ENCODE assay signal across 9 mouse cellular contexts in genomic region chr12:86905203-86905602, GRCm38 (mm10). TPM values are rescaled to one million over a fixed set of nuclear protein-coding genes. Genes with fewer than 3 reads are reported as not detected.
DNase-seq lines count a peak whose midpoint lies in the region; ATAC-seq and TF ChIP-seq lines count a peak whose summit lies in the region.
"Had no signal": no experiment of that assay in that cellular context is flagged by ENCODE, and none has a peak within 500 bp of the region (broad histone marks: within the 10 kb centered on the region; RNA-seq: fewer than 3 reads in every experiment).

No protein-coding gene starts in this region.

- H3K9me3 ChIP-seq in intestine, postnatal 0 days (ENCODE audit: control insufficient read depth): no peaks in the 10 kb centered on the region
- H3K9me3 ChIP-seq in intestine, embryonic 16.5 days (ENCODE audit: control insufficient read depth, low read length): no peaks in the 10 kb centered on the region
- H3K9me3 ChIP-seq in ES-Bruce4 (replicated peaks; ENCODE audit: control insufficient read depth, insufficient read depth, low read length, poor library complexity, severe bottlenecking): no peaks in the 10 kb centered on the region
- H3K9me3 ChIP-seq: embryonic facial prominence, embryonic 15.5 days had no signal

- no peaks in the 10 kb centered on the region for H3K27me3 ChIP-seq in intestine, postnatal 0 days (replicated peaks; ENCODE audit: control insufficient read depth, insufficient read depth, low read length)
- H3K27me3 ChIP-seq in intestine, embryonic 16.5 days (replicated peaks; ENCODE audit: control insufficient read depth, insufficient read depth, low read length): no peaks in the 10 kb centered on the region
- H3K27me3 ChIP-seq in ES-Bruce4 (ENCODE audit: control insufficient read depth, insufficient read depth, low read length, poor library complexity, severe bottlenecking): no peaks in the 10 kb centered on the region
- H3K27me3 ChIP-seq: embryonic facial prominence, embryonic 15.5 days had no signal

- H3K4me2 ChIP-seq in intestine, postnatal 0 days (replicated peaks; ENCODE audit: low read depth): no peak overlapping the region
- H3K4me2 ChIP-seq in intestine, embryonic 16.5 days (ENCODE audit: low read depth, low read length): no peak overlapping the region
- H3K4me2 ChIP-seq: embryonic facial prominence, embryonic 15.5 days had no signal

- no peaks in the 10 kb centered on the region for H3K36me3 ChIP-seq in intestine, postnatal 0 days (ENCODE audit: control insufficient read depth, insufficient read depth)
- H3K36me3 ChIP-seq in intestine, embryonic 16.5 days (ENCODE audit: control insufficient read depth, insufficient read depth, low read length): no peaks in the 10 kb centered on the region
- no peaks in the 10 kb centered on the region for H3K36me3 ChIP-seq in ES-Bruce4 (ENCODE audit: control insufficient read depth, insufficient read depth, low read length, poor library complexity, severe bottlenecking)
- H3K36me3 ChIP-seq: embryonic facial prominence, embryonic 15.5 days had no signal

- H3K9ac ChIP-seq in intestine, postnatal 0 days (ENCODE audit: low read depth, low read length): no peak overlapping the region
- H3K9ac ChIP-seq in intestine, embryonic 16.5 days (ENCODE audit: low read depth, low read length): no peak overlapping the region
- H3K9ac ChIP-seq in ES-Bruce4 (ENCODE audit: low read depth, poor library complexity, severe bottlenecking): 0 out of 2 replicates have a peak overlapping the region, but pooled peaks have one; percentile 2
- H3K9ac ChIP-seq: embryonic facial prominence, embryonic 15.5 days had no signal

- no peaks in the 10 kb centered on the region for H3K4me1 ChIP-seq in intestine, postnatal 0 days (replicated peaks; ENCODE audit: control insufficient read depth, insufficient read depth, low read length)
- H3K4me1 ChIP-seq in intestine, embryonic 16.5 days (ENCODE audit: control insufficient read depth, insufficient read depth, low read length): peaks cover 14% of the 10 kb centered on the region; the same call in 1 of the 2 replicates
- peaks cover 14% of the 10 kb centered on the region for H3K4me1 ChIP-seq in ES-Bruce4 (ENCODE audit: control insufficient read depth, insufficient read depth, low read length)
- peaks cover 7% of the 10 kb centered on the region for H3K4me1 ChIP-seq in lung, adult 2 months (ENCODE audit: control insufficient read depth, insufficient read depth, low read length)

- no peak overlapping the region for H3K4me3 ChIP-seq in intestine, postnatal 0 days (ENCODE audit: low read depth, low read length)
- no peak overlapping the region for H3K4me3 ChIP-seq in intestine, embryonic 16.5 days (ENCODE audit: low read length)
- H3K4me3 ChIP-seq in ES-Bruce4 (ENCODE audit: low read depth, low read length): no peak overlapping the region
- H3K4me3 ChIP-seq in lung, adult 2 months (replicated peaks; ENCODE audit: extremely low read depth, low read depth, low read length): no peak overlapping the region
- H3K4me3 ChIP-seq: embryonic facial prominence, embryonic 15.5 days had no signal

- TF ChIP-seq POLR2A in ES-Bruce4 (IDR thresholded peaks at IDR 0.05; ENCODE audit: insufficient read depth, low read length): no peak
- TF ChIP-seq POLR2A in brain, embryonic 14.5 days (IDR thresholded peaks at IDR 0.05; ENCODE audit: borderline replicate concordance, extremely low read depth, insufficient read depth, insufficient read length, poor library complexity, severe bottlenecking): no peak
- no peak for TF ChIP-seq POLR2A in lung, adult 2 months (IDR thresholded peaks at IDR 0.05; ENCODE audit: borderline replicate concordance, extremely low read depth, low read depth, low read length)

- peak; percentile 85 for TF ChIP-seq CTCF in intestine, postnatal 0 days (IDR thresholded peaks at IDR 0.05; ENCODE audit: low read depth)
- peak; percentile 43 for TF ChIP-seq CTCF in ES-Bruce4 (IDR thresholded peaks at IDR 0.05; ENCODE audit: low read depth, low read length)
- TF ChIP-seq CTCF in brain, embryonic 14.5 days (IDR thresholded peaks at IDR 0.05; ENCODE audit: borderline replicate concordance, extremely low read depth, insufficient read depth, insufficient read length): peak; percentile 75; the same call in 1 of the 2 replicates
- TF ChIP-seq CTCF in lung, adult 2 months (IDR thresholded peaks at IDR 0.05; ENCODE audit: insufficient read depth, low read length): peak; percentile 65

- TF ChIP-seq EP300 in ES-Bruce4 (IDR thresholded peaks at IDR 0.05; ENCODE audit: insufficient read depth, low read depth, low read length): no peak

- H3K27ac ChIP-seq in intestine, postnatal 0 days (ENCODE audit: low read depth, low read length): no peak overlapping the region
- no peak overlapping the region for H3K27ac ChIP-seq in intestine, embryonic 16.5 days (ENCODE audit: low read length)
- peak overlapping the region; percentile 71 for H3K27ac ChIP-seq in ES-Bruce4 (ENCODE audit: insufficient read depth, low read length)
- H3K27ac ChIP-seq: embryonic facial prominence, embryonic 15.5 days had no signal

- no peak; the same call in 1 of the 2 replicates for ATAC-seq in intestine, postnatal 0 days
- no peak for ATAC-seq in intestine, embryonic 16.5 days
- peak; percentile 56; the same call in 1 of the 2 replicates for ATAC-seq in granulocyte monocyte progenitor cell, adult 5-6 weeks (replicated peaks; ENCODE audit: poor library complexity, severe bottlenecking)

- 11% methylated on average over 4 of the region's 4 CpGs for WGBS in intestine, postnatal 0 days
- 10% methylated on average over 4 of the region's 4 CpGs for WGBS in intestine, embryonic 16.5 days
- 11% methylated on average over 4 of the region's 4 CpGs for WGBS in lung, adult 2 months

- peak; percentile 67 for DNase-seq in brain, embryonic 14.5 days (ENCODE audit: low read depth)
- peak; percentile 62 for DNase-seq in lung, adult 2 months
- peak; percentile 67 for DNase-seq in thymus, postnatal 0 days (ENCODE audit: low spot score)
- no peak for DNase-seq in yolk sac, embryonic 10.5 days (ENCODE audit: low spot score)

RNA-seq across cellular contexts. Expression of gene Irf2bpl, which starts 20.6 kb away (rescaled TPM):
- 10.0 and 10.7 TPM in 2 replicates for polyA plus RNA-seq in intestine, postnatal 0 days (2015; fragmentation: Nextera tagmentation; extraction: Ambion mirVana)
- polyA plus RNA-seq in intestine, embryonic 16.5 days (2015; fragmentation: Nextera tagmentation; extraction: Ambion mirVana): 8.2 and 10.9 TPM in 2 replicates
- 37.9 and 40.3 TPM in 2 replicates for polyA plus RNA-seq in ES-Bruce4 (2011; ENCODE audit: insufficient read depth, insufficient read length, low read depth, missing spikeins)
- polyA plus RNA-seq in brain, embryonic 14.5 days (2012; rRNA removed): 77.9 and 97.5 TPM in 2 replicates
- total RNA-seq in granulocyte monocyte progenitor cell, adult 5-6 weeks (2014; fragmentation: Nextera tagmentation): 1.2 and 1.8 TPM in 2 replicates
- 0.15 and 0.78 TPM in 2 replicates for total RNA-seq in granulocyte monocyte progenitor cell, adult 5-6 weeks (2017)
- 50.0 and 79.4 TPM in 2 replicates for polyA plus RNA-seq in lung, adult 2 months (2012; rRNA removed)
- 13.1 and 15.5 TPM in 2 replicates for polyA plus RNA-seq in thymus, postnatal 0 days (2015; fragmentation: Nextera tagmentation; extraction: Ambion mirVana)

RNA-seq across cellular contexts. Expression of gene Cipc, which starts 41.6 kb away (rescaled TPM):
- polyA plus RNA-seq in intestine, postnatal 0 days (2015; fragmentation: Nextera tagmentation; extraction: Ambion mirVana): 3.2 and 3.8 TPM in 2 replicates
- 7.9 and 9.5 TPM in 2 replicates for polyA plus RNA-seq in intestine, embryonic 16.5 days (2015; fragmentation: Nextera tagmentation; extraction: Ambion mirVana)
- polyA plus RNA-seq in ES-Bruce4 (2011; ENCODE audit: insufficient read depth, insufficient read length, low read depth, missing spikeins): 21.2 and 23.5 TPM in 2 replicates
- polyA plus RNA-seq in brain, embryonic 14.5 days (2012; rRNA removed): 67.3 and 70.7 TPM in 2 replicates
- total RNA-seq in granulocyte monocyte progenitor cell, adult 5-6 weeks (2014; fragmentation: Nextera tagmentation): 23.5 and 32.3 TPM in 2 replicates
- total RNA-seq in granulocyte monocyte progenitor cell, adult 5-6 weeks (2017): 18.5 and 19.9 TPM in 2 replicates
- polyA plus RNA-seq in lung, adult 2 months (2012; rRNA removed): 27.2 and 33.9 TPM in 2 replicates
- polyA plus RNA-seq in thymus, postnatal 0 days (2015; fragmentation: Nextera tagmentation; extraction: Ambion mirVana): 18.8 and 20.1 TPM in 2 replicates
